Mouse (Mus musculus) CD8-positive naive resting alpha-beta T cell, adult 57 days (primary cell): ENCODE measurements around the gene Card11. TPM values are rescaled to one million over a fixed set of nuclear protein-coding genes. Genes with fewer than 3 reads are reported as not detected.

Source experiments
- total RNA-seq: library from RNA; stranded (reverse); gene quantifications from one replicate; pipeline ENCODE4 v1.2.4, GENCODE M21; 2023

The Card11 gene
- total RNA-seq: 182 TPM

GRCm38 (mm10) chr5:141000349-141000748 is at the start of gene Card11:
Card11 (minus strand) TSS chr5:141000582.

DNA sequence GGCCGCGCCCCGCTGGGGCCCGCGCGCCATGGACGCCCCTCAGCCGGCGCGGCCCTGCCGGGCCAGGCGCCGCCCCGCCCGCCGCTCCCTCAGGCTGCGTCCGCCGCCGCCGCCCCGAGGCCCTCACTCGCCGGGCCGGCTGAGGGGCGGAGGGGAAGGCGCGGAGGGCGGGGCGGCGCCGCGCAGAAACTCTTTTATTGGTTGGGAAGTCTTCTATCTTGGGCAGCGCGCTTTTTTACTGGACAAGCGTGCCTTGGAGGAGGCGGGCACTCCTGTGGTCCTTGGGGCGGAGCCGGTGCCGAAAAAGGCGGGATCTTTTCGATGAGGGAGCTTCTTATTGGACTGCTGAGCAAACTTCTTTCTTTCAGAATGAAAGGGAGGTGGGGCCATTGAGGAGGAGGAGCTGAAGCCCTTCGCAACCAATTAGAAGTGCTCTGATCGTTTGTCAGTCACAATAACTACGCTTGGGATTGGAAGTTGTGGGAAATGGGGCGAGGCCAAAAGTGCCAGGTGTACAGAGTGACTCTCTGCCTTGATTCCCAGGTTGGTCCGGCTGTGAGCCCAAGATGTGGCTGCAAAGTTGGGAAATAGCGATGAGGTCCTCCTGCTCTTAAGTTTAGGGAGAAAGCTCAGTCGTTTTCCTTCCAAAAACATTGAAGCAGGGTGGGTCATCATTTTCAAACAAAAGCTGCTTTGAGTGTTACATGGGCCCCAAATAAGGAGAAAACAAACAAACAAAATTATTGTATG is 169.9 kb downstream of the Card11 start, which contains the start of gene Gna12:
Gene Gna12, minus strand, starts transcription at position 118 of the 750 bp plus-strand sequence.

Other genes with a start within 250 kb of the Card11 start
- gene Gna12, start 170.2 kb downstream of the Card11 start, total RNA-seq: 13.7 TPM
- 0.06 TPM for gene Sdk1, start 240.9 kb upstream of the Card11 start, total RNA-seq